ENCODE assay signal across 9 mouse cellular contexts in genomic region chr2:172940799-172941163, GRCm38 (mm10). TPM values are rescaled to one million over a fixed set of nuclear protein-coding genes. Genes with fewer than 3 reads are reported as not detected.
DNase-seq lines count a peak whose midpoint lies in the region; ATAC-seq and TF ChIP-seq lines count a peak whose summit lies in the region.
"Had no signal": no experiment of that assay in that cellular context is flagged by ENCODE, and none has a peak within 500 bp of the region (broad histone marks: within the 10 kb centered on the region; RNA-seq: fewer than 3 reads in every experiment).

No protein-coding gene starts in this region.

- peaks cover 66% of the 10 kb centered on the region for H3K27me3 ChIP-seq in neural tube, embryonic 11.5 days (ENCODE audit: control insufficient read depth, insufficient read depth, low read length)
- peaks cover 14% of the 10 kb centered on the region for H3K27me3 ChIP-seq in limb, embryonic 13.5 days
- H3K27me3 ChIP-seq in stomach, embryonic 14.5 days (ENCODE audit: control insufficient read depth, insufficient read depth, low read length) = no peaks in the 10 kb centered on the region

- peak overlapping the region; percentile 78 for H3K4me3 ChIP-seq in gastrocnemius, adult 2 months
- H3K4me3 ChIP-seq in neural tube, embryonic 11.5 days (ENCODE audit: low read depth, low read length) = peak overlapping the region; percentile 47
- H3K4me3 ChIP-seq in limb, embryonic 13.5 days = peak overlapping the region; percentile 75
- H3K4me3 ChIP-seq in stomach, embryonic 14.5 days (ENCODE audit: low read depth, low read length) = peak overlapping the region; percentile 62

- H3K9ac ChIP-seq in neural tube, embryonic 11.5 days (ENCODE audit: low read length) = peak overlapping the region; percentile 48; the same call in 1 of the 2 replicates
- H3K9ac ChIP-seq in limb, embryonic 13.5 days = peak overlapping the region; percentile 83
- peak overlapping the region; percentile 59; the same call in 1 of the 2 replicates for H3K9ac ChIP-seq in stomach, embryonic 14.5 days (replicated peaks; ENCODE audit: low read depth, low read length)

- H3K27ac ChIP-seq in gastrocnemius, adult 2 months = no peak overlapping the region
- H3K27ac ChIP-seq in neural tube, embryonic 11.5 days (ENCODE audit: low read depth, low read length) = 0 out of 2 replicates have a peak overlapping the region, but pooled peaks have one; percentile 20
- peak overlapping the region; percentile 92; the same call in 1 of the 2 replicates for H3K27ac ChIP-seq in limb, embryonic 13.5 days
- H3K27ac ChIP-seq in stomach, embryonic 14.5 days (ENCODE audit: low read length) = peak overlapping the region; percentile 88; the same call in 1 of the 2 replicates

- TF ChIP-seq CTCF in gastrocnemius, adult 2 months (IDR thresholded peaks at IDR 0.05) = no peak

- WGBS in neural tube, embryonic 11.5 days = 0% methylated on average over 12 of the region's 13 CpGs
- WGBS in limb, embryonic 13.5 days = 0% methylated on average over 12 of the region's 13 CpGs
- WGBS in stomach, embryonic 14.5 days = under 1% methylated on average over 12 of the region's 13 CpGs

- DNase-seq in gastrocnemius, adult 2 months = no peak
- no peak for DNase-seq in gastrocnemius, postnatal 10 days
- no peak for DNase-seq in neural tube, embryonic 11.5 days (ENCODE audit: low spot score)
- DNase-seq in neural tube, embryonic 10.5 days (ENCODE audit: extremely low spot score, low spot score) = no peak
- DNase-seq in cerebellum, postnatal 36 days = no peak
- DNase-seq in left cerebral cortex, adult 9 months (ENCODE audit: low spot score in 2 of 2) = no peak

- peaks cover 32% of the 10 kb centered on the region for H3K4me1 ChIP-seq in neural tube, embryonic 11.5 days (ENCODE audit: control insufficient read depth, insufficient read depth, low read length)
- peaks cover 50% of the 10 kb centered on the region for H3K4me1 ChIP-seq in limb, embryonic 13.5 days
- peaks cover 41% of the 10 kb centered on the region for H3K4me1 ChIP-seq in stomach, embryonic 14.5 days (ENCODE audit: control insufficient read depth, insufficient read depth, low read length)

- no peaks in the 10 kb centered on the region for H3K36me3 ChIP-seq in neural tube, embryonic 11.5 days (ENCODE audit: control insufficient read depth, insufficient read depth, low read length)
- no peaks in the 10 kb centered on the region for H3K36me3 ChIP-seq in limb, embryonic 13.5 days
- no peaks in the 10 kb centered on the region for H3K36me3 ChIP-seq in stomach, embryonic 14.5 days (ENCODE audit: control insufficient read depth, insufficient read depth, low read length)

- intact Hi-C loops in gastrocnemius, adult 2 months (cut with DNase I) = no loop called here

- peak overlapping the region; percentile 90 for H3K4me2 ChIP-seq in neural tube, embryonic 11.5 days (ENCODE audit: low read depth)
- peak overlapping the region; percentile 97 for H3K4me2 ChIP-seq in limb, embryonic 13.5 days (replicated peaks)
- peak overlapping the region; percentile 99 for H3K4me2 ChIP-seq in stomach, embryonic 14.5 days (replicated peaks; ENCODE audit: low read depth, low read length)

- H3K9me3 ChIP-seq in neural tube, embryonic 11.5 days (ENCODE audit: control insufficient read depth, low read length) = no peaks in the 10 kb centered on the region
- no peaks in the 10 kb centered on the region for H3K9me3 ChIP-seq in limb, embryonic 13.5 days
- no peaks in the 10 kb centered on the region for H3K9me3 ChIP-seq in stomach, embryonic 14.5 days (ENCODE audit: control insufficient read depth, low read depth, low read length)

- 0 out of 2 replicates have a peak, but pooled peaks have one; percentile 22 for ATAC-seq in neural tube, embryonic 11.5 days (ENCODE audit: insufficient read depth, low FRiP score, low TSS enrichment)
- no peak for ATAC-seq in limb, embryonic 13.5 days (ENCODE audit: low FRiP score, low read depth)
- no peak for ATAC-seq in stomach, embryonic 14.5 days (ENCODE audit: insufficient number of reproducible peaks, insufficient read depth, low FRiP score, low read depth)

RNA-seq across cellular contexts. Expression of gene Bmp7, which starts 0.7 kb away (rescaled TPM):
- total RNA-seq in gastrocnemius, adult 2 months (2021) = under 1 TPM; 0.23 to 0.45 TPM
- 1 to 10 TPM; 1.6 to 2.4 TPM for total RNA-seq in gastrocnemius, postnatal 10 days (2021)
- 17.0 and 20.5 TPM in 2 replicates for polyA plus RNA-seq in neural tube, embryonic 11.5 days (2014; fragmentation: Nextera tagmentation; extraction: Ambion mirVana)
- 32.5 and 33.7 TPM in 2 replicates for polyA plus RNA-seq in limb, embryonic 13.5 days (2015; fragmentation: Nextera tagmentation; extraction: Ambion mirVana)
- 20.7 and 24.0 TPM in 2 replicates for polyA plus RNA-seq in stomach, embryonic 14.5 days (2014; fragmentation: Nextera tagmentation; extraction: Ambion mirVana)

RNA-seq across cellular contexts. Expression of gene Spo11, which starts 36.7 kb away (rescaled TPM):
- total RNA-seq in gastrocnemius, adult 2 months (2021) = not detected
- total RNA-seq in gastrocnemius, postnatal 10 days (2021) = not detected
- polyA plus RNA-seq in neural tube, embryonic 11.5 days (2014; fragmentation: Nextera tagmentation; extraction: Ambion mirVana) = 0.42 and 1.1 TPM in 2 replicates
- 1.4 and 1.5 TPM in 2 replicates for polyA plus RNA-seq in limb, embryonic 13.5 days (2015; fragmentation: Nextera tagmentation; extraction: Ambion mirVana)
- polyA plus RNA-seq in stomach, embryonic 14.5 days (2014; fragmentation: Nextera tagmentation; extraction: Ambion mirVana) = 0.54 and 0.76 TPM in 2 replicates
- total RNA-seq: adrenal gland, adult 2 months had no signal
- polyA plus RNA-seq: adrenal gland, adult 2 months had no signal

RNA-seq across cellular contexts. Expression of gene Rae1, which starts 59.1 kb away (rescaled TPM):
- total RNA-seq in gastrocnemius, adult 2 months (2021) = 10 to 100 TPM; 12.4 to 14.4 TPM
- 10 to 100 TPM; 27.9 to 31.5 TPM for total RNA-seq in gastrocnemius, postnatal 10 days (2021)
- 137 and 140 TPM in 2 replicates for polyA plus RNA-seq in neural tube, embryonic 11.5 days (2014; fragmentation: Nextera tagmentation; extraction: Ambion mirVana)
- polyA plus RNA-seq in limb, embryonic 13.5 days (2015; fragmentation: Nextera tagmentation; extraction: Ambion mirVana) = 148 and 155 TPM in 2 replicates
- 138 and 146 TPM in 2 replicates for polyA plus RNA-seq in stomach, embryonic 14.5 days (2014; fragmentation: Nextera tagmentation; extraction: Ambion mirVana)
